Comparison of ENCODE assay signal across 14 mouse cellular contexts in the genomic region with DNA sequence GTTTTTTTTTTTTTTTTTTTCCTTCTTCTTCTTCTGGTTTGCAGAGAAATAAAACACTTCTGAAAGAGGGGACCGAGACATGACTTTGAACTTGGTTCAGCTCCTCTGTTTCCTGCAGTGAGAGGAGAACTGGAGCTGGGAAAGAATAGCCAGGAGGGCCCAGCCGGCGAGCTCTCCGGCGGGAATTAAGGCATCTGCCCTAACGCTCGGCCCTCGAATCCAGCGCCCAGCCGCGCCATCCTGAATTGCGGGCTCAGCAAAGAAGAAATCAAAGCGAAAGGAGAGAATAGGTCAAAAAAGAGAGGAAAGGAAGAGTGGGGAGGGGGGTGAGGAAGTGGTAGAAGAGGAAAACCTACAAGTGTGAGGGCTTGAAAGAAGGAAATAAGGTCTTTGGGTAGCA. TPM values are rescaled to one million over a fixed set of nuclear protein-coding genes. Genes with fewer than 3 reads are reported as not detected.
DNase-seq lines count a peak whose midpoint lies in the region; ATAC-seq and TF ChIP-seq lines count a peak whose summit lies in the region.
"Had no signal": no experiment of that assay in that cellular context is flagged by ENCODE, and none has a peak within 500 bp of the region (broad histone marks: within the 10 kb centered on the region; RNA-seq: fewer than 3 reads in every experiment).

No protein-coding gene starts in this region.

- TF ChIP-seq CTCF in E14TG2a.4 (conservative IDR thresholded peaks at IDR 0.05; ENCODE audit: low read length), result no peak

- peaks cover 70% of the 10 kb centered on the region for H3K4me1 ChIP-seq in E14TG2a.4 (replicated peaks; ENCODE audit: low read depth, low read length)
- peaks cover 11% of the 10 kb centered on the region for H3K4me1 ChIP-seq in midbrain, embryonic 11.5 days (ENCODE audit: control insufficient read depth, insufficient read depth, low read length)

- peaks cover 36% of the 10 kb centered on the region for H3K27me3 ChIP-seq in E14TG2a.4 (ENCODE audit: insufficient read depth, low read length)
- H3K27me3 ChIP-seq in midbrain, embryonic 11.5 days (ENCODE audit: control insufficient read depth, insufficient read depth, low read length), result peaks cover 71% of the 10 kb centered on the region

- peak overlapping the region; percentile 63 for H3K27ac ChIP-seq in midbrain, embryonic 11.5 days (ENCODE audit: low read depth, low read length)
- H3K27ac ChIP-seq: embryonic facial prominence, embryonic 12.5 days; intestine, embryonic 15.5 days; macrophage had no signal

- peak; percentile 68 to 69 for DNase-seq in cerebellum, postnatal 25 days
- DNase-seq in forelimb bud, embryonic 11.5 days (ENCODE audit: low read depth, low spot score), result peak; percentile 28
- peak; percentile 92 for DNase-seq in midbrain, embryonic 11.5 days (ENCODE audit: low spot score, missing footprints)
- no peak for DNase-seq in ovary, postnatal 14 days (ENCODE audit: low spot score)
- no peak for DNase-seq in urinary bladder, postnatal 25 days (ENCODE audit: low spot score)
- no peak for DNase-seq in heart, postnatal 4 days
- DNase-seq: thymus, adult 18-20 months had no signal

- ATAC-seq in midbrain, embryonic 11.5 days (ENCODE audit: low FRiP score), result no peak
- no peak for ATAC-seq in erythroblast, adult 5-6 weeks (replicated peaks; ENCODE audit: low FRiP score, poor library complexity, severe bottlenecking)
- ATAC-seq: intestine, embryonic 15.5 days had no signal

- peaks cover 6% of the 10 kb centered on the region for H3K36me3 ChIP-seq in E14TG2a.4 (ENCODE audit: insufficient read depth, low read length)
- no peaks in the 10 kb centered on the region for H3K36me3 ChIP-seq in midbrain, embryonic 11.5 days (ENCODE audit: control insufficient read depth, insufficient read depth, low read length)
- H3K36me3 ChIP-seq: embryonic facial prominence, embryonic 12.5 days; intestine, embryonic 15.5 days had no signal

- H3K9me3 ChIP-seq in E14TG2a.4 (ENCODE audit: low read length), result no peaks in the 10 kb centered on the region
- H3K9me3 ChIP-seq in midbrain, embryonic 11.5 days (ENCODE audit: control insufficient read depth, low read length), result no peaks in the 10 kb centered on the region
- H3K9me3 ChIP-seq: embryonic facial prominence, embryonic 12.5 days; intestine, embryonic 15.5 days had no signal

- H3K9ac ChIP-seq in midbrain, embryonic 11.5 days (ENCODE audit: low read length), result peak overlapping the region; percentile 59
- H3K9ac ChIP-seq: embryonic facial prominence, embryonic 12.5 days; intestine, embryonic 15.5 days had no signal

- peak overlapping the region; percentile 62 for H3K4me2 ChIP-seq in midbrain, embryonic 11.5 days
- H3K4me2 ChIP-seq: intestine, embryonic 15.5 days had no signal

- 0% methylated on average over 13 of the region's 13 CpGs for WGBS in midbrain, embryonic 11.5 days

- peak overlapping the region; percentile 54 for H3K4me3 ChIP-seq in E14TG2a.4 (replicated peaks; ENCODE audit: low read length)
- peak overlapping the region; percentile 75 for H3K4me3 ChIP-seq in midbrain, embryonic 11.5 days (ENCODE audit: low read depth, low read length)
- H3K4me3 ChIP-seq: embryonic facial prominence, embryonic 12.5 days; intestine, embryonic 15.5 days had no signal

RNA-seq across cellular contexts. Expression of gene Zic2, which starts 3.1 kb away (rescaled TPM):
- 5.8 and 6.3 TPM in 2 replicates for polyA plus RNA-seq in midbrain, embryonic 11.5 days (2014; fragmentation: Nextera tagmentation; extraction: Ambion mirVana)
- not detected in 2 replicates for total RNA-seq in erythroblast, adult 5-6 weeks (2015; ENCODE audit: low replicate concordance)
- total RNA-seq in erythroblast, adult 5-6 weeks (2017; ENCODE audit: low replicate concordance), result not detected in 2 replicates
- total RNA-seq in heart, postnatal 4 days (2021), result not detected
- total RNA-seq: granulocyte monocyte progenitor cell, adult 5-6 weeks had no signal
- polyA plus RNA-seq: intestine, embryonic 15.5 days; macrophage had no signal

RNA-seq across cellular contexts. Expression of gene Zic5, which starts 6.7 kb away (rescaled TPM):
- 14.6 and 15.8 TPM in 2 replicates for polyA plus RNA-seq in midbrain, embryonic 11.5 days (2014; fragmentation: Nextera tagmentation; extraction: Ambion mirVana)
- total RNA-seq in erythroblast, adult 5-6 weeks (2015; ENCODE audit: low replicate concordance), result not detected in 2 replicates
- total RNA-seq in erythroblast, adult 5-6 weeks (2017; ENCODE audit: low replicate concordance), result not detected in 2 replicates
- total RNA-seq in heart, postnatal 4 days (2021), result not detected
- total RNA-seq: granulocyte monocyte progenitor cell, adult 5-6 weeks had no signal
- polyA plus RNA-seq: intestine, embryonic 15.5 days; macrophage had no signal

RNA-seq across cellular contexts. Expression of gene Gm10837, which starts 18.2 kb away (rescaled TPM):
- polyA plus RNA-seq in midbrain, embryonic 11.5 days (2014; fragmentation: Nextera tagmentation; extraction: Ambion mirVana), result 0.41 and 0.45 TPM in 2 replicates
- not detected in 2 replicates for total RNA-seq in erythroblast, adult 5-6 weeks (2015; ENCODE audit: low replicate concordance)
- not detected in 2 replicates for total RNA-seq in erythroblast, adult 5-6 weeks (2017; ENCODE audit: low replicate concordance)
- total RNA-seq in heart, postnatal 4 days (2021), result not detected
- total RNA-seq: granulocyte monocyte progenitor cell, adult 5-6 weeks; left cerebral cortex, postnatal 25 days had no signal
- polyA plus RNA-seq: embryonic facial prominence, embryonic 12.5 days; intestine, embryonic 15.5 days; macrophage had no signal

RNA-seq across cellular contexts. Expression of gene Gm5089, which starts 21.2 kb away (rescaled TPM):
- 0.62 and 0.64 TPM in 2 replicates for polyA plus RNA-seq in midbrain, embryonic 11.5 days (2014; fragmentation: Nextera tagmentation; extraction: Ambion mirVana)
- total RNA-seq in erythroblast, adult 5-6 weeks (2015; ENCODE audit: low replicate concordance), result not detected in 2 replicates
- total RNA-seq in erythroblast, adult 5-6 weeks (2017; ENCODE audit: low replicate concordance), result not detected in 2 replicates
- total RNA-seq in heart, postnatal 4 days (2021), result not detected
- total RNA-seq: granulocyte monocyte progenitor cell, adult 5-6 weeks had no signal
- polyA plus RNA-seq: intestine, embryonic 15.5 days; macrophage had no signal

Comparison
In these comparisons a context has a peak if more than half of its experiments do, and no peak if none do; other contexts are left out.
1. DNase-seq: peak in cerebellum, postnatal 25 days (2 of 2), forelimb bud, embryonic 11.5 days (single experiment) and midbrain, embryonic 11.5 days (single experiment); none in ovary, postnatal 14 days (single experiment), urinary bladder, postnatal 25 days (single experiment) and heart, postnatal 4 days (single experiment).